ENCODE assay signal across 10 mouse cellular contexts in genomic region chrX:159650727-159651126, GRCm38 (mm10). TPM values are rescaled to one million over a fixed set of nuclear protein-coding genes. Genes with fewer than 3 reads are reported as not detected.
DNase-seq lines count a peak whose midpoint lies in the region; ATAC-seq and TF ChIP-seq lines count a peak whose summit lies in the region.
"Had no signal": no experiment of that assay in that cellular context is flagged by ENCODE, and none has a peak within 500 bp of the region (broad histone marks: within the 10 kb centered on the region; RNA-seq: fewer than 3 reads in every experiment).

No protein-coding gene starts in this region.

- no peak for TF ChIP-seq CTCF in spleen, adult 2 months (IDR thresholded peaks at IDR 0.05; ENCODE audit: extremely low read depth, insufficient read depth, insufficient read length, insufficient replicate concordance)
- no peak for TF ChIP-seq CTCF in kidney, postnatal 0 days (IDR thresholded peaks at IDR 0.05; ENCODE audit: low read depth)

- no peak overlapping the region for H3K4me3 ChIP-seq in hindbrain, embryonic 14.5 days (replicated peaks; ENCODE audit: low read length)
- H3K4me3 ChIP-seq in hindbrain, embryonic 11.5 days (ENCODE audit: low read depth, low read length), result no peak overlapping the region
- H3K4me3 ChIP-seq in spleen, adult 2 months (ENCODE audit: extremely low read depth, insufficient read depth, insufficient read length), result 0 out of 2 replicates have a peak overlapping the region, but pooled peaks have one; percentile 17
- H3K4me3 ChIP-seq in kidney, postnatal 0 days (replicated peaks; ENCODE audit: low read depth, low read length), result no peak overlapping the region

- H3K36me3 ChIP-seq in hindbrain, embryonic 14.5 days (replicated peaks; ENCODE audit: control insufficient read depth, insufficient read depth), result no peaks in the 10 kb centered on the region
- H3K36me3 ChIP-seq in hindbrain, embryonic 11.5 days (ENCODE audit: control insufficient read depth, insufficient read depth, low read length), result no peaks in the 10 kb centered on the region
- H3K36me3 ChIP-seq in spleen, adult 2 months (ENCODE audit: control insufficient read depth, insufficient read depth, low read length), result no peaks in the 10 kb centered on the region
- no peaks in the 10 kb centered on the region for H3K36me3 ChIP-seq in kidney, postnatal 0 days (ENCODE audit: insufficient read depth, low read length)

- 0 out of 2 replicates have a peak overlapping the region, but pooled peaks have one; percentile 10 for H3K4me2 ChIP-seq in hindbrain, embryonic 14.5 days (replicated peaks)
- no peak overlapping the region for H3K4me2 ChIP-seq in hindbrain, embryonic 11.5 days (replicated peaks; ENCODE audit: low read depth, low read length)
- no peak overlapping the region; the same call in 1 of the 2 replicates for H3K4me2 ChIP-seq in kidney, postnatal 0 days (ENCODE audit: low read length)

- no peaks in the 10 kb centered on the region for H3K9me3 ChIP-seq in hindbrain, embryonic 14.5 days (ENCODE audit: control insufficient read depth, low read length)
- H3K9me3 ChIP-seq in hindbrain, embryonic 11.5 days (ENCODE audit: control insufficient read depth, low read length), result no peaks in the 10 kb centered on the region
- H3K9me3 ChIP-seq in kidney, postnatal 0 days (replicated peaks; ENCODE audit: low read length), result no peaks in the 10 kb centered on the region

- H3K4me1 ChIP-seq in hindbrain, embryonic 14.5 days (replicated peaks; ENCODE audit: control insufficient read depth, insufficient read depth, low read length), result no peaks in the 10 kb centered on the region
- H3K4me1 ChIP-seq in hindbrain, embryonic 11.5 days (replicated peaks; ENCODE audit: control insufficient read depth, insufficient read depth, low read length), result no peaks in the 10 kb centered on the region
- peaks cover 13% of the 10 kb centered on the region for H3K4me1 ChIP-seq in spleen, adult 2 months (ENCODE audit: control insufficient read depth, insufficient read depth, insufficient read length)
- no peaks in the 10 kb centered on the region for H3K4me1 ChIP-seq in kidney, postnatal 0 days (replicated peaks; ENCODE audit: insufficient read depth, low read length)

- TF ChIP-seq POLR2A in spleen, adult 2 months (IDR thresholded peaks at IDR 0.05; ENCODE audit: low read depth, low read length), result no peak

- no peaks in the 10 kb centered on the region for H3K27me3 ChIP-seq in hindbrain, embryonic 14.5 days (ENCODE audit: control insufficient read depth, insufficient read depth, low read length)
- H3K27me3 ChIP-seq in hindbrain, embryonic 11.5 days (ENCODE audit: control insufficient read depth, insufficient read depth, low read length), result no peaks in the 10 kb centered on the region; the same call in 1 of the 2 replicates
- H3K27me3 ChIP-seq in spleen, adult 2 months (ENCODE audit: control insufficient read depth, insufficient read depth, low read length), result no peaks in the 10 kb centered on the region
- H3K27me3 ChIP-seq in kidney, postnatal 0 days (ENCODE audit: insufficient read depth, low read length), result no peaks in the 10 kb centered on the region

- no peak overlapping the region for H3K9ac ChIP-seq in hindbrain, embryonic 14.5 days
- no peak overlapping the region for H3K9ac ChIP-seq in hindbrain, embryonic 11.5 days (ENCODE audit: low read depth, low read length)
- no peak overlapping the region for H3K9ac ChIP-seq in kidney, postnatal 0 days (ENCODE audit: low read depth, low read length)
- H3K9ac ChIP-seq: liver, embryonic 14.5 days had no signal

- DNase-seq in hindbrain, embryonic 14.5 days (ENCODE audit: low spot score), result no peak
- DNase-seq in hindbrain, embryonic 11.5 days (ENCODE audit: low spot score), result no peak
- no peak for DNase-seq in spleen, adult 2 months (ENCODE audit: low read depth in 1 of 2, low spot score in 2 of 2)
- DNase-seq in spleen, postnatal 4 days (ENCODE audit: low spot score in 2 of 2), result no peak
- peak; percentile 9 for DNase-seq in kidney, postnatal 0 days (ENCODE audit: low spot score)
- DNase-seq in right cerebral cortex, adult 2 months (ENCODE audit: low spot score in 2 of 2), result no peak
- no peak for DNase-seq in frontal cortex, postnatal 36 days (ENCODE audit: low spot score in 2 of 2)
- DNase-seq: cerebellum, adult 11-12 months; right cerebral cortex, postnatal 4 days had no signal

- H3K27ac ChIP-seq in hindbrain, embryonic 14.5 days, result no peak overlapping the region
- no peak overlapping the region for H3K27ac ChIP-seq in hindbrain, embryonic 11.5 days (ENCODE audit: low read depth, low read length)
- peak overlapping the region; percentile 86 for H3K27ac ChIP-seq in spleen, adult 2 months (ENCODE audit: insufficient read depth, low read length)
- H3K27ac ChIP-seq in kidney, postnatal 0 days, result peak overlapping the region; percentile 57
- H3K27ac ChIP-seq: liver, embryonic 14.5 days had no signal

- ATAC-seq in hindbrain, embryonic 14.5 days (ENCODE audit: low FRiP score), result no peak
- no peak for ATAC-seq in hindbrain, embryonic 11.5 days (ENCODE audit: low FRiP score)
- no peak; the same call in 1 of the 2 replicates for ATAC-seq in kidney, postnatal 0 days (replicated peaks; ENCODE audit: low FRiP score, low read depth)

- WGBS in hindbrain, embryonic 14.5 days, result 70% methylated on average over 6 of the region's 6 CpGs
- 83% methylated on average over 6 of the region's 6 CpGs for WGBS in hindbrain, embryonic 11.5 days
- WGBS in spleen, adult 2 months, result 46% methylated on average over 6 of the region's 6 CpGs
- WGBS in kidney, postnatal 0 days, result 56% methylated on average over 6 of the region's 6 CpGs

RNA-seq across cellular contexts. Expression of gene Sh3kbp1, which starts 23.7 kb away (rescaled TPM):
- 53.4 and 61.1 TPM in 2 replicates for polyA plus RNA-seq in hindbrain, embryonic 14.5 days (2014; fragmentation: Nextera tagmentation; extraction: Ambion mirVana)
- 31.4 and 35.4 TPM in 2 replicates for polyA plus RNA-seq in hindbrain, embryonic 11.5 days (2014; fragmentation: Nextera tagmentation; extraction: Ambion mirVana)
- 30.3 and 33.1 TPM in 2 replicates for polyA plus RNA-seq in spleen, adult 2 months (2012; rRNA removed)
- polyA plus RNA-seq in kidney, postnatal 0 days (2015; fragmentation: Nextera tagmentation; extraction: Ambion mirVana), result 31.5 and 32.2 TPM in 2 replicates

Comparison
In these comparisons a context has a peak if more than half of its experiments do, and no peak if none do; other contexts are left out.
1. H3K27ac ChIP-seq: peak in spleen, adult 2 months (single experiment) and kidney, postnatal 0 days (single experiment); none in hindbrain, embryonic 14.5 days (single experiment) and hindbrain, embryonic 11.5 days (single experiment).